Mouse (Mus musculus) liver, adult 2 months (tissue): ENCODE measurements at regions not wholly inside any gene's neighbourhood (a gene's known extent, or its start where the extent isn't known, plus 50 kb on each side); places are given as distances from the start of the nearest gene placed in this dataset.

Experiments
- CTCF ChIP-seq: fragments of 200-500 bp; IDR thresholded peaks from 2 replicates; pipeline ENCODE4 v1.5.1; 2011; ENCODE audit warnings: low read depth, low read length, control low read depth
- POLR2A ChIP-seq: fragments of 200-500 bp; IDR thresholded peaks from 2 replicates; pipeline ENCODE4 v1.6.1; 2011; ENCODE audit warnings: low read length, control low read depth; ENCODE audit not compliant: insufficient read depth; ENCODE audit errors: extremely low read depth

- TF ChIP-seq CTCF = no peak
- TF ChIP-seq POLR2A = no peak
Measured at GRCm38 (mm10) chr9:40615891-40616290, 54.5 kb upstream of the Gm21915 start.
